Mouse (Mus musculus): ENCODE results near the gene Lad1.

GRCm38 (mm10) chr1:135799109-135799627 lies 19.2 kb upstream of the Lad1 start:
- TF ChIP-seq POLR2A (IDR thresholded peaks at IDR 0.05; ENCODE audit: insufficient read depth, low read length) (no peak), CTCF (IDR thresholded peaks at IDR 0.05; ENCODE audit: low read depth, low read length) (no peak), EP300 (IDR thresholded peaks at IDR 0.05; ENCODE audit: insufficient read depth, low read depth, low read length) (no peak)
